Mouse (Mus musculus): Measurements from ENCODE around the gene Dsn1. TPM values are rescaled to one million over a fixed set of nuclear protein-coding genes. Genes with fewer than 3 reads are reported as not detected.

Dsn1 gene
- total RNA-seq, 1 experiment from 2014 or later, result 29.0 TPM

DNA sequence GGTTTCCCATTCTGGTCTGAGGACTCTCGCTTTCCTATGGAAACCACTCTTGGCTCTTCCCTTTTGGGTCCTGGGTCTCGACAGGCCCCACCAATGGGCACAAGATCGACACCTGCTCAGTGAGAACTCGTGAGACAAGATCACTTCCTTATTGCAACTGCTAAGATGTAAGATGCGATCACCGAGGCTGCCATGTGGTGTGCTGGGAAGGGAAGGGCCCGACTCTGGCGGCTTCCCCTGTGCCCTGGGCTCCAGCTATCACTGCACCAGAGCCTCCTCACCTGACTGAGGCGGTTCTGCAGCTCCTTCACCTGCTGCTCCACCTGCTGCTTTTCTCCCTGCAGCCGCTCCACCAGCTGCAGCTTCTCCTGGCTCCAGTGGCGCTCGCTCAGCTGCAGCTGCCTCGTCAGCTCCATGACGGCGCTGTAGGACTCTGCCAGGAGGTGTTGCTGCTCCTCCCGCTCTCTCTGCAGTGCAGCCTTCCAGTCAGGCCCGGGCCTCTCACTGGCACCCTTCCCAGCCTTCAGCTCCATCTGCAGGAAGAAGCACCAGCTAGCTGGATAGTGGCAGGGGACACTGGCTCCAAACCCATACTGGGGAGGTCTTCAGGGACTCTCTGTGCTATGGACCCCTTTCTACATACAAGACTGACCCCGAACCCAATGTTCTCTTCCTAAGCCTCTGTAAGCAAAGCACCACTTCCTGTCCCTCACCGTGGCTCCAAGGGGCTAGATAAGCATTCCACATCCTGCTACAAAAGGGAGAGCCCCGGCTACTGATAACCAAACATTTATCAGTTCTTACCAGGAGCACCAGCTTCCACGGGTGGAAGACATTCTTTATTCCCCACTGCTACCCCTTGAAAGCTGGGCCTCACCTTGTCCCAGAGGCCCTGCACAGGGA, 20.4 kb upstream of the Dsn1 start:
- peak; percentile 73 for ATAC-seq (replicated peaks; ENCODE audit: low read depth, poor library complexity, severe bottlenecking)

GRCm38 (mm10) chr2:157021156-157021555, 14.2 kb upstream of the Dsn1 start:
- ATAC-seq (replicated peaks; ENCODE audit: low read depth, poor library complexity, severe bottlenecking), result no peak

DNA sequence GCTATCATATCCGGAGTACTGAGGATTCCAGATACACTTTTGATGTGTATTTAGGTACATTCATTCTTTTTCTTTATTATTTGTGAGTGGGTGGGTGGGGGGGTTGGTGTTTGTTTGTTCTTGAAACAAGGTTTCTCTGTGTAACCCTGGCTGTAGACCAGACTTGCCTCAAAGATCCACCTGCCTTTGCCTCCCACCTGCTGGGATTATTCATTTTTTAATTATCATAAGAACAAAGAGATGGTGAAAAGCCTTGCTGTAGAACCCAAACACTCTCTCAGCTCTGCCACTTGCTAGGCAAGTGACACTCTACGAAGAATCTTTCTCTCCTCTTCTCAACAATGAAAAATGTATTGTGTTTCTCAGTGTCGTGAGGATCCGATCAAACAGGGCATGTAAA, 12.3 kb upstream of the Dsn1 start:
- no peak for ATAC-seq (replicated peaks; ENCODE audit: low read depth, poor library complexity, severe bottlenecking)

DNA sequence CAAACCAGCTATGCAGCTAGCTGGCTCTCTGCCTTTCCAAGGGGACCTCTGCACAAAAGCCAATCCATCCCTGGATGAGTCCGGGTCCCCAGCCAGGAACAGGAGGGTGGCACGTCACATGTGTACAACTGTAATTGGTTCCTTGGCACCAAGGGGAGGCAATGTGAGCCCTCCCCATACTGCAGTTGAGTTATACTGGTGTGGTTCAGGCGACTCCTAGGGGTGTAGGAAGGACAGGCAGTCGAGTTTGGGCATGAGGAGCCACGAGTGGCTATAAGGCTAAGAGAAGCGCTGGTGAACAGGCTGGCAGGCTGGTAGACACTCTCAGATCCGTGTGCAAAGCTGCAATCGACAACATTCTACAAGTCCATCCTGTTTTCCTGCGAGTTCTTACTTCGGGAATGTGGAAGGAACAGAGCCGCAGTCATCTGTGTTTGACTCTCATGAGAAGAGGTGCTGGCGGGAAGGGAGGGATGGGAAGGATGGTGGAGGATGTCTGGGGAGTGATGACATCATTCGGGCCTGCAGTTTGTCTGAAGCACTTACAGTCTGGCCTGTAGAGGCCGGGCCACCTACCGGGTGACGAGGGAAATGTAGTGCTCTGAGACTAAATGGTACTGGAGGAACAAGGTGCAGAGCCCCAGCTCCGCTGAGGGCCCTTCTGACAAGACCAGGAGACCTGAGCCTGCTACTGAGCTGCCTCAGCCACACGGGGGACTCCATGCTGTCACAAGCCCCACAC, 9.7 kb upstream of the Dsn1 start:
- no peak for ATAC-seq (replicated peaks; ENCODE audit: low read depth, poor library complexity, severe bottlenecking)

- ATAC-seq (replicated peaks; ENCODE audit: low read depth, poor library complexity, severe bottlenecking), result no peak
Observed at GRCm38 (mm10) chr2:157012341-157012740, 5.4 kb upstream of the Dsn1 start.

DNA sequence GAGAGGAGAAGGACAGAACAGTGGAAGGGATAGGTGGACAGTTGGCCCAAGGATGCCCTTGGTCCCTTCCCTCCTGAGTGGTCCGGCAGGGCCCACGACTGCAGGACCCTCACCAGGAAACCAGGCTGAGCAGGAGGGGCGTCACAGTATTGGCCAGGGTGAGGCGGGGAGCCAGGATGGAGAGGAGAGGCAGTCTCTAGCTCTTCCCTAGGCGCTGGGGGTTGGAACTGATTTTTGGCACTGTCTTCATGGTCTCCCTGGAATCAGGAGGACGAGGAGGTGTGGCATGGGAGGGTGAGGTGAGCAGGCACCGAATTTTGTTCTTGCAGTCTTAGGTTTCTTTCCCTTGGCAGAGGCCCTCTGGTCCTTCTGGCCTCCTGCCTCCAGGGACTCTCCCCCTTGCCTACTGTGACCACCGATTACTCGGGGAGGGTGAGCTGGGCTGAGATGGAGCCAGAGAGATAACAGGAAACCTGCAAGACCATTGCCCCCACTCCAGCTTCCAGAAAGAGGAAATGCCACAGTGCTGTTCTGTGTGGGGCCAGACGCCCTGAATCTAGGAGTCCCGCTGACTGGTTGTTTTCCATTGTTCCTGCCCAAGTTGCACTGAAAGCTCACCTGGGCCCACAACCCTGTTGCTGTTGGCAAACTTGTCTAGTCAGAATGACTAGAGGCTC, 3.8 kb upstream of the Dsn1 start:
- ATAC-seq (replicated peaks; ENCODE audit: low read depth, poor library complexity, severe bottlenecking), result peak; percentile 64

DNA sequence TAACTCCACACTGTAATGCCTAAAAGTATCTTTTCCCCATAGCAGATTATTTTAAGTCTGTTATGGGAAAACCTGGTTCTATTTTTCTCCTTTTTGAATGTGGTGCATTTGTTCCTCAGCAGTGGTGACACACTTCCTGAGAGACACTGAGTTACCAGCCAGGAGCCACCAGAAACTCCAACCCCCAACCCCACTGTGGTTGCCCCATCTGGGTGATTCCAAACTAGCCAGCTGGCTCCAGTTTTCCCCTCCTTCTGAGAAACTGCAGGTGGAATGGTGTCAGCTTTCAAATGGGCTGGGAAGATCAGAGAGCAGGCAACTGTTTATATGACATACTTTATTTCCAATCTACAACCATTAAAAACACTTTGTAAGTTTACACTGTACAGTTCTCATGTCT, 3.2 kb upstream of the Dsn1 start:
- ATAC-seq (replicated peaks; ENCODE audit: low read depth, poor library complexity, severe bottlenecking), result no peak

- ATAC-seq (replicated peaks; ENCODE audit: low read depth, poor library complexity, severe bottlenecking), result no peak
Observed at GRCm38 (mm10) chr2:157008509-157008908, 1.6 kb upstream of the Dsn1 start.

DNA sequence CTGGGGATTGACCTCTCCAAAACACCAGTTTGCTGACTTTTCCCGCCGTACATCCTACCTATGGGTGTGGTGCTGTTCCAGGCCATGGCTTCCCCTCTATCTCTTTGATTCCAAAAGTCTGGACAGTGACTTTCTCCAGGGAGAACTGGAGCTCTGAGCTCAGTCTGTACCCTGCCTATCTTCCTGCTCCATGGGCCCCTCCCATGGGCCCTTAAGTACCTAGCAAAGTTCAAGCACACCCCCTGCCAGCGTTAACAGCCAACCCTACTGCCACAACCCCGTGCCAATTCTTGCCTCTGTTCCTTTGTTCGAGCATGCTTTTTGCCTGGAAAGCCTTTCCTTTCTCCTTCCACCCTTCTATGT, 261 bp upstream of the Dsn1 start:
- ATAC-seq (replicated peaks; ENCODE audit: low read depth, poor library complexity, severe bottlenecking), result no peak

DNA sequence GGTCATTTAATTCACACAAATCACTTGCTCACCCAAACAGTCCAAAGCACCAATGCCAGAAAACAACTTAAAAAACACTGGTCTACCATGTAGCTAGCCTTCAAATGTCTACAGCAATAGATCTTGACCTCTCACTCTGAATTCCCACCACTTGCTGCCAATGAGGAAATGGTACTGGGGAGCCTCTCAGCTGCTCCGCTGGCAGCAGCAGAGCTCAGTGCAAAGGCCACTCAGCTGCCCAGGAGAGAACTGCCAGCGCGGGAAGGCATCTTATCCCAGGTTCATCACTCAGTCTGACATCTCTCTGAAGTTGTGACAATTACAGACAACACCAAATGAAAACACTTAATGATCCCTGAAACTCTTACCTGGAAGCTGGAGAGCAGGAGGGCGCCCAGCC, 4.6 kb downstream of the Dsn1 start:
- no peak for ATAC-seq (replicated peaks; ENCODE audit: low read depth, poor library complexity, severe bottlenecking)

- ATAC-seq (replicated peaks; ENCODE audit: low read depth, poor library complexity, severe bottlenecking), result no peak
Observed at GRCm38 (mm10) chr2:156998263-156998662, 8.7 kb downstream of the Dsn1 start.

GRCm38 (mm10) chr2:156996576-156996975, 10.4 kb downstream of the Dsn1 start:
- no peak; the same call in 1 of the 2 replicates for ATAC-seq (replicated peaks; ENCODE audit: low read depth, poor library complexity, severe bottlenecking)

GRCm38 (mm10) chr2:156991470-156992319, 15.3 kb downstream of the Dsn1 start, which contains the start of gene Ndrg3:
TSS of gene Ndrg3 (minus strand) at chr2:156992056.
- peak; percentile 94 for ATAC-seq (replicated peaks; ENCODE audit: low read depth, poor library complexity, severe bottlenecking)

DNA sequence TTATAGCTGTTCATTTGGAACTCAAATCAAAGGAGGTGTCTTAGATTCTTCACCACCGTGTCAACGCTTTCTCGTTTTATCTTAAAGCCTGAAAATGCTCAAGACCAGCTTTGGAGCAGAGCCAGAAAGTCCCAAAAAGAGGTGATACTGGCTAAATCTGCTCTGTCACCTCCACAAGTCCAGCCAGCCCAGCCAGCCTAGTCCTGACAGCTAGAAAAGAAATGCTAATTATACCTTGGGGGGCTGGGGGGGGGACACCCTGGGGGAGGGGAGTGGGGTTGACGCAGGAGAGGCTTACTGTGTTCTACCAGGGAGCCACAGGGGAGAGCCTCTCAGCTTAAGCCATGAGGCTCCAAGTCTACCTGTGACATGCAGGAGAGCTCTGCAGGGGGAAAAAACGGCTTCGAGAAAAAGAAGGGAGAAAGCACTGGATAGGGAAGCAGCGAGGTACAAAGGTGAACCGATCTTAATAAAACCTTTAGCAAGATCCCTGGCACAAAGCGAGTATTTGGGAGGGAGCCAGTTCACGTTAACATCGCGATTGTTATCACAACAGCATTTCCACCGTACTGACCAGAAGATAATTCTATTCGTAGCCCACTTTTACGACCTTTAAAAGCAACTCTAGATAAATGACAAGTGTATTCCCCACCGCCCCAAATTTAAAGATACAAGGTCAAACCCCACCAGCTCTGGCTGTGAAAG, 16.1 kb downstream of the Dsn1 start:
- no peak for ATAC-seq (replicated peaks; ENCODE audit: low read depth, poor library complexity, severe bottlenecking)

GRCm38 (mm10) chr2:156987316-156987715, 19.6 kb downstream of the Dsn1 start:
- ATAC-seq (replicated peaks; ENCODE audit: low read depth, poor library complexity, severe bottlenecking), result no peak

- ATAC-seq (replicated peaks; ENCODE audit: low read depth, poor library complexity, severe bottlenecking), result peak; percentile 56; the same call in 1 of the 2 replicates
Observed at GRCm38 (mm10) chr2:156982864-156983263, 24.1 kb downstream of the Dsn1 start.

DNA sequence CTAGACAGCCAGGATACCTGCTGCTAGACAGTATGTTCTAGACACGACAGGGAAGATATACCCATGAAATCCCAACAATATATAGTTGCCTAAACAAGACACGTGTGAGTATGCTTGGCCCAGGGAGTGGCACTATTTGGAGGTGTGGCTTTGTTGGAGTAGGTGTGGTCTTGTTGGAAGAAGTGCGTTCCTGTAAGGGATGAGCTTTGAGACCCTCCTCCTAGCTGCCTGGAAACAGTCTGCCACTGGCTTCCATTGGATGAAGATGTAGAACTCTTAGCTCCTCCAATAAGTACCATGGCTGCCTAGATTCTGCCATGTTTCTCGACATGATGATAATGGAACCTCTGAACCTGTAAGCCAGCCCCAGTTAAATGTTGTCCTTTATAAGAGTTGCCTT, 25.7 kb downstream of the Dsn1 start:
- no peak for ATAC-seq (replicated peaks; ENCODE audit: low read depth, poor library complexity, severe bottlenecking)

- ATAC-seq (replicated peaks; ENCODE audit: low read depth, poor library complexity, severe bottlenecking), result no peak
Observed at GRCm38 (mm10) chr2:156980059-156980458, 26.9 kb downstream of the Dsn1 start.

GRCm38 (mm10) chr2:156976711-156977110, 30.2 kb downstream of the Dsn1 start:
- no peak for ATAC-seq (replicated peaks; ENCODE audit: low read depth, poor library complexity, severe bottlenecking)

All from common myeloid progenitor, adult 5-6 weeks (primary cell).